Mouse (Mus musculus) neural tube, embryonic 14.5 days (tissue): ENCODE data around the gene 1600014C10Rik. TPM values are rescaled to one million over a fixed set of nuclear protein-coding genes. Genes with fewer than 3 reads are reported as not detected.

Experiments used
- ATAC-seq: fragments of 200-750 bp; cut with Nextera tagmentation; 2 replicates; pipeline ENCODE4 v1.8.0; 2017; ENCODE audit warnings: low read depth, mild to moderate bottlenecking, moderate TSS enrichment, moderate library complexity
- H3K27ac ChIP-seq: fragments of 300-500 bp; sonication (generic); 2 replicates; pipeline ENCODE4 v1.5.1; 2014; ENCODE audit warnings: low read depth, mild to moderate bottlenecking, control low read depth, low read length, moderate library complexity, mixed read lengths
- H3K27me3 ChIP-seq: fragments of 300-500 bp; sonication (generic); 2 replicates; pipeline ENCODE4 v1.6.1; 2014; ENCODE audit warnings: low read length; ENCODE audit not compliant: control insufficient read depth, insufficient read depth
- H3K36me3 ChIP-seq: fragments of 300-500 bp; sonication (generic); 2 replicates; pipeline ENCODE4 v1.6.1; 2014; ENCODE audit warnings: low read length, mixed read lengths; ENCODE audit not compliant: control insufficient read depth, insufficient read depth
- H3K4me1 ChIP-seq: fragments of 300-500 bp; sonication (generic); 2 replicates; pipeline ENCODE4 v1.6.1; 2014; ENCODE audit warnings: low read length; ENCODE audit not compliant: control insufficient read depth, insufficient read depth
- H3K4me2 ChIP-seq: fragments of 300-500 bp; sonication (generic); 2 replicates; pipeline ENCODE4 v1.6.1; 2014; ENCODE audit warnings: mild to moderate bottlenecking, low read depth, low read length, control low read depth
- H3K4me3 ChIP-seq: fragments of 300-500 bp; sonication (generic); 2 replicates; pipeline ENCODE4 v1.5.1; 2014; ENCODE audit warnings: low read depth, low read length, control low read depth, mixed read lengths
- H3K9ac ChIP-seq: fragments of 300-500 bp; sonication (generic); replicated peaks from 2 replicates; pipeline ENCODE4 v1.6.1; 2014; ENCODE audit warnings: low read depth, mild to moderate bottlenecking, control low read depth, low read length, mixed read lengths
- H3K9me3 ChIP-seq: fragments of 300-500 bp; sonication (generic); 2 replicates; pipeline ENCODE4 v1.6.1; 2016; ENCODE audit warnings: low read length; ENCODE audit not compliant: control insufficient read depth
- WGBS: fragments of 180-500 bp; shearing (Covaris S2); extraction: QIAGEN DNeasy Blood & Tissue Kit; methylation state at CpG from one replicate; pipeline ENCODE4 v1.1.7; 2014; 5-methylcytosine and 5-hydroxymethylcytosine counted together
- polyA plus RNA-seq: library from polyadenylated mRNA; unstranded; fragments of >200 nt; fragmentation: Nextera tagmentation; extraction: Ambion mirVana; gene quantifications from 2 replicates; pipeline ENCODE4 v1.2.1, GENCODE M21; 2014

Gene 1600014C10Rik
- polyA plus RNA-seq: 31.3 and 32.8 TPM in 2 replicates

GRCm38 (mm10) chr7:38182962-38183687 is at the start of gene 1600014C10Rik:
1600014C10Rik (plus strand) TSS chr7:38183217.
- H3K36me3 ChIP-seq: no peaks in the 10 kb centered on the region
- 3% methylated on average over 28 of the region's 28 CpGs for WGBS
- no peaks in the 10 kb centered on the region for H3K27me3 ChIP-seq
- peak within 1 kb of the TSS; percentile 56 for H3K4me3 ChIP-seq
- peak within 1 kb of the TSS; percentile 96 for H3K4me2 ChIP-seq
- H3K27ac ChIP-seq: peak within 1 kb of the TSS; percentile 92
- peaks cover 15% of the 10 kb centered on the region; the same call in 1 of the 2 replicates for H3K4me1 ChIP-seq
- peak within 1 kb of the TSS; percentile 82 for H3K9ac ChIP-seq
- no peaks in the 10 kb centered on the region for H3K9me3 ChIP-seq
- ATAC-seq: peak; percentile 61

DNA sequence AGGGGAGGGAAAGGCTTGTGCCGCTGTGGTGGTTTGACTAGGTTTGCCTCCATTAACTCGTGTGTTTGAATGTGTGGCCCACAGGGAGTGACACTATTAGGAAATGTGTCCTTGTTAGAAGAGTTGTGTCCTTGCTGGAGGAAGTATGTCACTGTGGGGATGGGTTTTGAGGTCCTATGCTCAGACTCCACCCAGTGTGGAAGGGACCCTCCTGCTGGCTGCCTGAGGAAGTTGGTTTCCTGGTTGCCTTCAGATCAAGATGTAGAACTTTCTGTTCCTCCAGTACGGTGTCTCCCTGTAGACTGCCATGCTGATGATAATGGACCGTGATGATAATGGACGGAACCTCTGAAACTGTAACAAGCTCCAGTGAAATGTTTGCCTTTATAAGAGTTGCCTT is 48.5 kb upstream of the 1600014C10Rik start:
- Histone ChIP-seq H3K27me3 (no peaks in the 10 kb centered on the region), H3K9ac (no peak overlapping the region), H3K4me3 (no peak overlapping the region), H3K9me3 (no peaks in the 10 kb centered on the region), H3K36me3 (no peaks in the 10 kb centered on the region), H3K4me1 (peaks cover 10% of the 10 kb centered on the region; the same call in 1 of the 2 replicates), H3K4me2 (no peak overlapping the region), H3K27ac (no peak overlapping the region)
- no peak for ATAC-seq
- WGBS: 90% methylated on average over 5 of the region's 5 CpGs

DNA sequence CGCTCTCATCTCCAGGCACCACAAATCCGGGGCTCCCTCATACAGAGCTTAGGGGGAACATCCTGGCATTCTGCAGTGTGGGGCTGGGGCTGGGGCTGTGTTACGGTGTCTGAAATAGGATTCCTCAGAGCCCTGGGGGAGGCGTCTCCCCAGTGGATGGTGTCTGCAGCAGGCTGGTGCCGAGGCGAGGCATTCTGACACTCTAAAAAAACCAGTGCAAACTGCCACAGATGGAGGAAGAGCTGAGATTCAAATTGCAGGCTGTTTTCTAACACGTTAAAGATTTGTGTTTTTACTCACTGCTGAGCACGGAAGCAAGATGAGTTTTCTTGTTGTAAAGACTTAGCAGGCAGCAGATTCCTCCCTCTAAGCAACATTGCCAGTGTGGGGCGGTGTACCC is 42.7 kb upstream of the 1600014C10Rik start:
- H3K9me3 ChIP-seq: no peaks in the 10 kb centered on the region
- no peak for ATAC-seq
- H3K36me3 ChIP-seq: no peaks in the 10 kb centered on the region
- no peak overlapping the region for H3K27ac ChIP-seq
- no peaks in the 10 kb centered on the region for H3K4me1 ChIP-seq
- no peak overlapping the region for H3K9ac ChIP-seq
- no peak overlapping the region for H3K4me2 ChIP-seq
- H3K27me3 ChIP-seq: no peaks in the 10 kb centered on the region
- H3K4me3 ChIP-seq: no peak overlapping the region
- WGBS: 54% methylated on average over 9 of the region's 9 CpGs

DNA sequence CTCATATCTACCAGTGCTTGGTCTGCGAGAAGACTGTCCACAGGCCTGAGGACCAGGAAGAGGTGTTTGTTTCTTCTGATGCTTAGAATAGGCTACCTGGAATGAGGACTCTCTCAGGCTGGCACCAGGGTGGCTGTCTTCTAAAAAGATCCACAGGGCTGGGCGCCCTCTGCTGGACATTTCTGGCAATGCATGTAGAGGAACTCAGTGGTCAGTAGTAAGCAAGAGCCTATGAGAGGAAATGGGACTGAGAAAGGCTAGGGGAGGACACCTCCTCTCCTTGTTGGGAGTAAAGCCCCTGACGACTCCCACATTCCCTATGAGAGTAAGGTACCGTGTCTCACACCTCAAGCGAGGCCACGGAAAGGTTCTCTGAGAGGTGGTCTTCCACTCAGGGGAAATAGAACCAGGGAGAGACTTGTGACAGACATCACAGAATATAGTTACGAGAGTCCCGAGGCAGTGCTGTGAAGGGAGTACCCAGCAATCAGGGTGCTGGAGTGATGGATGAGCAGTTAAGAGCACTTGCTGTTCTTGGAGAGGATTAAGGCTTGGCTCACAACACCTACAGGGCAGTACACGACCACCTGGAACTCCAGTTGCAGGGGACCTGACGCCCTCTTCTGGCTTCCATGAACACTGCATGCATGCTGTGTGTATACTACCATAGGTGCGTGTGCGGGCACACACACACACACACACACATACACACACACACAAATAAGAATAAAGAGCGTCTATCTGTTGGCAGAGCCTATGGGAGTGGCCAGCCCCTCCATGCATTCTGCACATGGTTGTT is 41.1 kb upstream of the 1600014C10Rik start:
- no peak overlapping the region for H3K27ac ChIP-seq
- peak; percentile 77; the same call in 1 of the 2 replicates for ATAC-seq
- 64% methylated on average over 13 of the region's 13 CpGs for WGBS
- H3K4me2 ChIP-seq: no peak overlapping the region
- no peaks in the 10 kb centered on the region for H3K4me1 ChIP-seq
- no peaks in the 10 kb centered on the region for H3K9me3 ChIP-seq
- no peak overlapping the region for H3K9ac ChIP-seq
- H3K27me3 ChIP-seq: no peaks in the 10 kb centered on the region
- no peak overlapping the region for H3K4me3 ChIP-seq
- H3K36me3 ChIP-seq: no peaks in the 10 kb centered on the region

DNA sequence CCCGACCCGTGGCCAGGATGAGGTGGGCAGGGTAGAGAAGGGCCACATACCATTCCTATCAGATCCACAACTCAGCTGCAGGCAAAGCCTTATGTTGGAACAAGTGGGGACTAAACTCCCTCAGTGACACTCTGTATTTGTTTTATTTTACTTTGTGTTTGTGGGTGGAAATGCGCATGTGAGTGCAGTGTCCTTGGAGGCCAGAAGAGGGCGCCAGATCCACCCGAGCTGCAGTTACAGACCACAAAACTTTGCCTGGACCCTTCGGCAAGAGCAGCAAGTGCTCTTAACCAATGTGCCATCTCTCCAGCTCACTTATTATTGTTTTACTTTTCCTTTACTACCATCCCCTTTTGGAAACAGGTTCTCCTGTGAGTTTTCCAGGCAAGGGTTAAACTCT is 35.5 kb upstream of the 1600014C10Rik start:
- H3K9me3 ChIP-seq: no peaks in the 10 kb centered on the region
- no peak for ATAC-seq
- H3K27ac ChIP-seq: no peak overlapping the region
- no peak overlapping the region for H3K4me2 ChIP-seq
- H3K27me3 ChIP-seq: no peaks in the 10 kb centered on the region
- H3K4me1 ChIP-seq: no peaks in the 10 kb centered on the region
- WGBS: 91% methylated on average over 6 of the region's 6 CpGs
- no peak overlapping the region for H3K4me3 ChIP-seq
- H3K9ac ChIP-seq: no peak overlapping the region
- H3K36me3 ChIP-seq: no peaks in the 10 kb centered on the region

DNA sequence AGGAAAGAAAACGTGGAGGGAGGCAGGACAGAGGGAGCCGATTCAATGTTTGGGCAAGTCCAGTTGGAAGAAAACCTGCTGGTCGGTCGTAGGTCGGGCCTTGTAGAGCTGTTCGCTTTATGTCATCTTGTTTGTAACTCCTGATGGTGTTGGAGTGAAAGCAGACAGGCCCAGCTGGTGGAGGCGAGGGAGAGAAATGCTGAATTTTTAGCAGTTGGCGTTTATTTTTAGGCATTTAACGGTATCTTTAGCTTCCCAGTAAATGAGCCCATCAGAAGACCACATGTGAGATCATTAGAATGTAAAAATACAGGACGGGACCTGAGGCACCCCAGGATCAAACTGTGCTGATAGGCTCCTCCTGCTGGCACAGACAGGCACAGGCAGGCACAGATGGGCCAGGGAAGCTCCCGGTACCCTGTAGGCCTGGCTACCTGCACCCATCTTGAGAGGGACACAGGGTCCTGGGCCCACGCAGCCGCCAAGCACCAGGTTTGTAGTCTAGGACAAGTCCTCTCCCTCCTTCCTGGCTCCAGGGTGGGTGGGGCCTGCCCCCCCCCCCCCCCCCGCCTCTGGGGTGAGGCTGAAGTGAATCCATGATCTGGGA is 31.2 kb upstream of the 1600014C10Rik start:
- no peaks in the 10 kb centered on the region for H3K27me3 ChIP-seq
- no peak overlapping the region for H3K4me2 ChIP-seq
- H3K9me3 ChIP-seq: no peaks in the 10 kb centered on the region
- ATAC-seq: no peak
- 68% methylated on average over 14 of the region's 14 CpGs for WGBS
- no peak overlapping the region for H3K27ac ChIP-seq
- no peak overlapping the region for H3K4me3 ChIP-seq
- no peaks in the 10 kb centered on the region for H3K36me3 ChIP-seq
- H3K9ac ChIP-seq: no peak overlapping the region
- no peaks in the 10 kb centered on the region for H3K4me1 ChIP-seq

DNA sequence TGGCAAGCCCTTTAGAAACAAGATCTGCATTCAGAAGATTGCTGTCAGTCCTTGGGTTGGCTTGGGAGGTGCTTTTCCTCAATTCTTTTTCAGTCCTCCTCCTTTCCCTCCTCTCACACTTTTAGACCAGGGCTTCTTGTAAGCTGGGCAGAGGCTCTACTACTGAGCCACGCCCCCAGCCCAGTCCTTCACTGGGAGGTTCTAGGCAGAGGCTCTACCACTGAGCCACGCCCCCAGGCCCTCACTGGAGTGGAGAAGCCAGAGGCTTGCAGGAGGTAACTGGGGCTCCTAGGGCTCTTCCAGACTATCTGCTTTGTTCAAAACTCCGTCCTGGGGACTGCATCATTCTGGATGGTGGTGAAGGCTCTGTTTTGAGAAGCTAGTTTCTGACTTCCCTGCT is 30.4 kb upstream of the 1600014C10Rik start:
- 76% methylated on average over 3 of the region's 3 CpGs for WGBS

GRCm38 (mm10) chr7:38155829-38156228 is 27.2 kb upstream of the 1600014C10Rik start:
- no peaks in the 10 kb centered on the region for H3K36me3 ChIP-seq
- no peaks in the 10 kb centered on the region for H3K4me1 ChIP-seq
- no peaks in the 10 kb centered on the region for H3K9me3 ChIP-seq
- no peak overlapping the region for H3K4me2 ChIP-seq
- ATAC-seq: no peak
- no peak overlapping the region for H3K9ac ChIP-seq
- H3K27me3 ChIP-seq: no peaks in the 10 kb centered on the region
- 87% methylated on average over 5 of the region's 5 CpGs for whole genome bisulfite sequencing
- H3K4me3 ChIP-seq: no peak overlapping the region
- H3K27ac ChIP-seq: no peak overlapping the region

More for the DNA sequence above, 30.4 kb upstream of the 1600014C10Rik start:
- H3K9ac ChIP-seq: no peak overlapping the region
- no peaks in the 10 kb centered on the region for H3K27me3 ChIP-seq
- no peaks in the 10 kb centered on the region for H3K4me1 ChIP-seq
- no peak for ATAC-seq
- no peak overlapping the region for H3K4me2 ChIP-seq
- no peaks in the 10 kb centered on the region for H3K9me3 ChIP-seq
- H3K36me3 ChIP-seq: no peaks in the 10 kb centered on the region
- H3K4me3 ChIP-seq: no peak overlapping the region
- no peak overlapping the region for H3K27ac ChIP-seq
